Mouse (Mus musculus) heart, postnatal 0 days (tissue): ENCODE measurements at regions not wholly inside any gene's neighbourhood (a gene's known extent, or its start where the extent isn't known, plus 50 kb on each side); places are given as distances from the start of the nearest gene placed in this dataset.

Source experiments
- CTCF ChIP-seq: IDR thresholded peaks from 2 replicates; pipeline ENCODE4 v1.5.1; 2016; ENCODE audit warnings: antibody characterized with exemption, control low read depth, low read depth
- EP300 ChIP-seq: IDR thresholded peaks from 2 replicates; pipeline ENCODE4 v1.6.1; 2016; ENCODE audit warnings: antibody characterized with exemption, low read depth

DNA sequence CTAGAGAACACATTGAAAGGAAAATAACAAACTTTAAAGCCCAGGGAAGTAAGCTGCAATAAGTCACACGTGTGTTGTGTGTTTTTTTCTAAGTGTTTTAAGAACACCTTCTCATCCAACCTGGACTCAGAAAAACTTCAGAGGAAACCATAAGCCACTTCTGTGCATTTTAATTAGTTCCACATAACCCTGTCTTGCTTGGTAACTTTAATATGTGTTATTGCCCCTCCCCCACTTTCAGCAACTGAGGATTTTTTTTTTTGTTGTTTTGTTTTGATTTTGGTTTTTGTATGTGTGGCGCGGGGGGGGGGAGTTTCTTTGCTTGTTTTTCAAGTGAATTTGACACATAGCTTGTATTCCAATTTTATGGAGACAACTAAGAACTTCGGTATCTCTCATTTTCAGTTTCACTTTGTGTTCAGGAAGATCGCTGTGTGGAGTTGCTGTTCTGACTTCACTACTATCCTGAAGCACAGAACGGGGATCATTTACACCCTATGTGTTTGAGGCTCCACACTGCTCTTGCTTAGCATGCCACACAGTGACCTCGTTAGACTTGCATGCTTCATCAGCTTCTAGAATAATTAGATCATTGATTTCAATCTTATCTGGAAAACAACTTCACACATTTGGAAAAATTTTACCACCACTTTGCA, 54.2 kb upstream of the Dpyd start:
- TF ChIP-seq CTCF = no peak
- no peak for TF ChIP-seq EP300
